12 mouse cellular contexts compared by ENCODE assay signal in the genomic region with DNA sequence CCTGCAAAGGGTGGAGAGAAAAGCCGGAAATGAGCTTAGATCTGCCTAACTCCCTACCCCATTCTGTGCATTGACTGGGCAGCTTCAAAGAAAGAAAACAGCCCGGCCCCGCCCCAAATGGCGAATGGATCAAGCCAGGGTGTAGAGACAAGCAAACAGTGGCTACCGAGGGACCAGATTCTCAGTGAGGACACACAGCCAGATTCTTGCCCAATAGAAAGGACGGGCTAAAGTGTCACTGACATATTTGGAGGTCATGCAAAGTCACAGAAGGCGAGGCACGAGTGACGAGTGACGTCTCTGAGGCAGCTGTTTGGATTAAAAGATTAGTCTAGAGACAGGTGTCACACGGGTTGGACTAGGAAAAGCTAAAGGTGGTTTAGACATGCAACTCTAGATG. TPM values are rescaled to one million over a fixed set of nuclear protein-coding genes. Genes with fewer than 3 reads are reported as not detected.
DNase-seq lines count a peak whose midpoint lies in the region; ATAC-seq lines count a peak whose summit lies in the region.
"Had no signal": no experiment of that assay in that cellular context is flagged by ENCODE, and none has a peak within 500 bp of the region (broad histone marks: within the 10 kb centered on the region; RNA-seq: fewer than 3 reads in every experiment).

No protein-coding gene starts in this region.

- 71% methylated on average over 11 of the region's 11 CpGs for WGBS in limb, embryonic 11.5 days
- 76% methylated on average over 11 of the region's 11 CpGs for WGBS in limb, embryonic 10.5 days
- WGBS in limb, embryonic 13.5 days: 76% methylated on average over 11 of the region's 11 CpGs
- WGBS in midbrain, embryonic 13.5 days: 56% methylated on average over 11 of the region's 11 CpGs

- no peak overlapping the region for H3K9ac ChIP-seq in limb, embryonic 11.5 days (ENCODE audit: low read length)
- H3K9ac ChIP-seq in limb, embryonic 13.5 days: no peak overlapping the region
- no peak overlapping the region for H3K9ac ChIP-seq in midbrain, embryonic 13.5 days (replicated peaks)
- H3K9ac ChIP-seq: hindbrain, embryonic 12.5 days had no signal

- H3K4me2 ChIP-seq in limb, embryonic 11.5 days (ENCODE audit: low read depth, severe bottlenecking): no peak overlapping the region
- no peak overlapping the region for H3K4me2 ChIP-seq in limb, embryonic 13.5 days (replicated peaks)
- no peak overlapping the region for H3K4me2 ChIP-seq in midbrain, embryonic 13.5 days (replicated peaks)
- H3K4me2 ChIP-seq: hindbrain, embryonic 12.5 days had no signal

- H3K4me1 ChIP-seq in limb, embryonic 11.5 days (ENCODE audit: control insufficient read depth, insufficient read depth, low read length): no peaks in the 10 kb centered on the region
- peaks cover 1% of the 10 kb centered on the region for H3K4me1 ChIP-seq in limb, embryonic 10.5 days
- peaks cover 30% of the 10 kb centered on the region for H3K4me1 ChIP-seq in limb, embryonic 13.5 days
- H3K4me1 ChIP-seq in midbrain, embryonic 13.5 days (replicated peaks): no peaks in the 10 kb centered on the region; the same call in 1 of the 2 replicates
- H3K4me1 ChIP-seq: hindbrain, embryonic 12.5 days had no signal

- no peaks in the 10 kb centered on the region for H3K9me3 ChIP-seq in limb, embryonic 11.5 days (ENCODE audit: control insufficient read depth, low read length)
- no peaks in the 10 kb centered on the region for H3K9me3 ChIP-seq in limb, embryonic 10.5 days (replicated peaks)
- no peaks in the 10 kb centered on the region for H3K9me3 ChIP-seq in limb, embryonic 13.5 days
- no peaks in the 10 kb centered on the region for H3K9me3 ChIP-seq in midbrain, embryonic 13.5 days
- H3K9me3 ChIP-seq: hindbrain, embryonic 12.5 days had no signal

- DNase-seq in adrenal gland, postnatal 10 days: peak; percentile 50
- DNase-seq in adrenal gland, adult 18-20 months (ENCODE audit: low spot score in 2 of 2): no peak
- no peak for DNase-seq in limb, embryonic 11.5 days (ENCODE audit: low spot score)
- no peak for DNase-seq in limb, embryonic 10.5 days (ENCODE audit: low spot score)
- DNase-seq in lung, postnatal 36 days: peak; percentile 65
- DNase-seq in frontal cortex, postnatal 36 days (ENCODE audit: low spot score in 2 of 2): no peak
- DNase-seq: kidney, adult 2 months; thymus, postnatal 14 days had no signal

- no peak overlapping the region for H3K4me3 ChIP-seq in limb, embryonic 11.5 days (ENCODE audit: low read depth, low read length)
- no peak overlapping the region for H3K4me3 ChIP-seq in limb, embryonic 10.5 days
- H3K4me3 ChIP-seq in limb, embryonic 13.5 days: no peak overlapping the region
- no peak overlapping the region for H3K4me3 ChIP-seq in midbrain, embryonic 13.5 days (replicated peaks)
- H3K4me3 ChIP-seq: hindbrain, embryonic 12.5 days had no signal

- no peaks in the 10 kb centered on the region for H3K36me3 ChIP-seq in limb, embryonic 11.5 days (ENCODE audit: control insufficient read depth, insufficient read depth, low read length)
- no peaks in the 10 kb centered on the region for H3K36me3 ChIP-seq in limb, embryonic 10.5 days
- H3K36me3 ChIP-seq in limb, embryonic 13.5 days: no peaks in the 10 kb centered on the region
- H3K36me3 ChIP-seq in midbrain, embryonic 13.5 days: no peaks in the 10 kb centered on the region
- H3K36me3 ChIP-seq: hindbrain, embryonic 12.5 days had no signal

- no peaks in the 10 kb centered on the region for H3K27me3 ChIP-seq in limb, embryonic 11.5 days (ENCODE audit: control insufficient read depth, insufficient read depth, low read length)
- no peaks in the 10 kb centered on the region for H3K27me3 ChIP-seq in limb, embryonic 10.5 days (ENCODE audit: low read depth, poor library complexity, severe bottlenecking)
- H3K27me3 ChIP-seq in limb, embryonic 13.5 days: no peaks in the 10 kb centered on the region
- no peaks in the 10 kb centered on the region for H3K27me3 ChIP-seq in midbrain, embryonic 13.5 days
- H3K27me3 ChIP-seq: hindbrain, embryonic 12.5 days had no signal

- no peak overlapping the region for H3K27ac ChIP-seq in limb, embryonic 11.5 days (replicated peaks; ENCODE audit: low read depth, low read length)
- H3K27ac ChIP-seq in limb, embryonic 10.5 days: no peak overlapping the region
- H3K27ac ChIP-seq in limb, embryonic 13.5 days: 0 out of 2 replicates have a peak overlapping the region, but pooled peaks have one; percentile 11
- H3K27ac ChIP-seq in midbrain, embryonic 13.5 days: no peak overlapping the region
- H3K27ac ChIP-seq: hindbrain, embryonic 12.5 days had no signal

- peak; percentile 51; the same call in 1 of the 2 replicates for ATAC-seq in limb, embryonic 11.5 days (ENCODE audit: insufficient number of reproducible peaks, low FRiP score, low TSS enrichment, low read depth)
- ATAC-seq in limb, embryonic 13.5 days (ENCODE audit: low FRiP score, low read depth): peak; percentile 56
- no peak for ATAC-seq in midbrain, embryonic 13.5 days
- ATAC-seq: activated CD4-positive, CD25-positive, alpha-beta regulatory T cell, adult 4 months had no signal

RNA-seq across cellular contexts. Expression of gene Ptcd2, which starts 40.1 kb away (rescaled TPM):
- 10 to 100 TPM; 33.8 to 43.0 TPM for total RNA-seq in adrenal gland, postnatal 10 days (2021)
- total RNA-seq in adrenal gland, adult 18-20 months (2021): 10 to 100 TPM; 30.1 to 31.5 TPM
- 57.1 and 58.7 TPM in 2 replicates for polyA plus RNA-seq in limb, embryonic 11.5 days (2014; fragmentation: Nextera tagmentation; extraction: Ambion mirVana)
- 57.3 and 59.1 TPM in 2 replicates for polyA plus RNA-seq in limb, embryonic 10.5 days (2016; fragmentation: Nextera tagmentation; extraction: Ambion mirVana)
- 44.2 and 45.8 TPM in 2 replicates for polyA plus RNA-seq in limb, embryonic 13.5 days (2015; fragmentation: Nextera tagmentation; extraction: Ambion mirVana)
- 50.2 and 52.8 TPM in 2 replicates for polyA plus RNA-seq in midbrain, embryonic 13.5 days (2015; fragmentation: Nextera tagmentation; extraction: Ambion mirVana)

RNA-seq across cellular contexts. Expression of gene Mrps27, which starts 40.2 kb away (rescaled TPM):
- 10 to 100 TPM; 51.6 to 56.7 TPM for total RNA-seq in adrenal gland, postnatal 10 days (2021)
- 10 to 100 TPM; 39.8 to 40.9 TPM for total RNA-seq in adrenal gland, adult 18-20 months (2021)
- 71.5 and 76.4 TPM in 2 replicates for polyA plus RNA-seq in limb, embryonic 11.5 days (2014; fragmentation: Nextera tagmentation; extraction: Ambion mirVana)
- 85.4 and 97.4 TPM in 2 replicates for polyA plus RNA-seq in limb, embryonic 10.5 days (2016; fragmentation: Nextera tagmentation; extraction: Ambion mirVana)
- polyA plus RNA-seq in limb, embryonic 13.5 days (2015; fragmentation: Nextera tagmentation; extraction: Ambion mirVana): 60.2 and 60.9 TPM in 2 replicates
- polyA plus RNA-seq in midbrain, embryonic 13.5 days (2015; fragmentation: Nextera tagmentation; extraction: Ambion mirVana): 39.5 and 40.4 TPM in 2 replicates

Comparison
In these comparisons a context has a peak if more than half of its experiments do, and no peak if none do; other contexts are left out.
1. DNase-seq: peak in adrenal gland, postnatal 10 days (single experiment) and lung, postnatal 36 days (single experiment); none in adrenal gland, adult 18-20 months (0 of 2), limb, embryonic 11.5 days (single experiment), limb, embryonic 10.5 days (single experiment) and frontal cortex, postnatal 36 days (0 of 2).